Mouse (Mus musculus): ENCODE results near the gene Slc37a2.

Gene Slc37a2

GRCm38 (mm10) chr9:37214327-37215060, 41.0 kb downstream of the Slc37a2 start:
- DNase-seq (ENCODE audit: low read depth): no peak

- no peak for DNase-seq (ENCODE audit: low read depth)
These were observed 42.3 kb downstream of the Slc37a2 start for GRCm38 (mm10) chr9:37213060-37213738.

GRCm38 (mm10) chr9:37207929-37208411, 47.6 kb downstream of the Slc37a2 start, which contains the start of gene Tmem218:
Tmem218 (plus strand) TSS chr9:37208223.
- peak; percentile 99 for DNase-seq (ENCODE audit: low read depth)

GRCm38 (mm10) chr9:37203884-37204283, 51.7 kb downstream of the Slc37a2 start:
- no peak for DNase-seq (ENCODE audit: low read depth)

GRCm38 (mm10) chr9:37200414-37200813, 55.1 kb downstream of the Slc37a2 start:
- DNase-seq (ENCODE audit: low read depth): no peak

GRCm38 (mm10) chr9:37197067-37197466, 58.5 kb downstream of the Slc37a2 start:
- DNase-seq (ENCODE audit: low read depth): no peak

- no peak for DNase-seq (ENCODE audit: low read depth)
These were observed 67.5 kb downstream of the Slc37a2 start for GRCm38 (mm10) chr9:37188024-37188423.

- no peak for DNase-seq (ENCODE audit: low read depth)
These were observed 68.1 kb downstream of the Slc37a2 start for GRCm38 (mm10) chr9:37187407-37187806.

- DNase-seq (ENCODE audit: low read depth): no peak
These were observed 72.4 kb downstream of the Slc37a2 start for GRCm38 (mm10) chr9:37183176-37183575.

- DNase-seq (ENCODE audit: low read depth): no peak
These were observed 73.9 kb downstream of the Slc37a2 start for GRCm38 (mm10) chr9:37181596-37181995.

GRCm38 (mm10) chr9:37179596-37179995, 75.9 kb downstream of the Slc37a2 start:
- DNase-seq (ENCODE audit: low read depth): no peak

GRCm38 (mm10) chr9:37178911-37179310, 76.6 kb downstream of the Slc37a2 start:
- DNase-seq (ENCODE audit: low read depth): no peak
